Mouse (Mus musculus): ENCODE measurements around the gene Tet1.

DNA sequence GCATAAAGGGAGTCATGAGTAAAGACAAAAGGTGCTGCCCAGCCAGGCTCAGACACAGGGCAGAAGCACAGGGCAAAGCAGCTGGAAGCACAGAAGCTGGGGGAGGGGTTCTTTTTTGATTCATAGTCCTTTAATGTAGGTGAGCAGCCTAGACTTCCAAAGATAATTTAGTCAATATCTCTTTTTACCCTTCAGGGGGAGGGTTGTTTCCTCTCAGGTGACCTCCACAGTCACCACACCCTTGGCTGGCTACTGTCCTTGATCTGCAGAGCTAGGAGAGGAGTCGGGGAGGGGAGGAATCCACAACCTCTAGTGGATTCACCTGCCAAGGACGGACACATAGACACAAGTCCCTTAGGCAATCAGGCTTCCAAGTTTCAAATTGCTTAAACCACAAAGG is 10.7 kb downstream of the Tet1 start:
- TF ChIP-seq CTCF (IDR thresholded peaks at IDR 0.05; ENCODE audit: control insufficient read depth, insufficient read depth, insufficient replicate concordance, low read depth, low read length): no peak
- no peak for TF ChIP-seq POLR2A (IDR thresholded peaks at IDR 0.05; ENCODE audit: control insufficient read depth, low read depth, low read length)

Data from testis, adult 2 months (tissue).